Mouse (Mus musculus): ENCODE data around the gene Smndc1. TPM values are rescaled to one million over a fixed set of nuclear protein-coding genes. Genes with fewer than 3 reads are reported as not detected.

Gene Smndc1
- total RNA-seq (2021): 10 to 100 TPM; 33.5 to 34.6 TPM
- long read RNA-seq, experiment 1, transcript Smndc1-201 (6 exons, 1,948 nt): major isoform, 8 of 11 reads
- long read RNA-seq, experiment 1, partial matches to known transcripts: 1 of 11 reads
- long read RNA-seq, experiment 1, other reads (novel, unspliced or antisense): 1 of 11 reads
- long read RNA-seq, experiment 2, partial matches to known transcripts: 0 of 2 reads
- long read RNA-seq, experiment 2, other reads (novel, unspliced or antisense): 1 of 2 reads

DNA sequence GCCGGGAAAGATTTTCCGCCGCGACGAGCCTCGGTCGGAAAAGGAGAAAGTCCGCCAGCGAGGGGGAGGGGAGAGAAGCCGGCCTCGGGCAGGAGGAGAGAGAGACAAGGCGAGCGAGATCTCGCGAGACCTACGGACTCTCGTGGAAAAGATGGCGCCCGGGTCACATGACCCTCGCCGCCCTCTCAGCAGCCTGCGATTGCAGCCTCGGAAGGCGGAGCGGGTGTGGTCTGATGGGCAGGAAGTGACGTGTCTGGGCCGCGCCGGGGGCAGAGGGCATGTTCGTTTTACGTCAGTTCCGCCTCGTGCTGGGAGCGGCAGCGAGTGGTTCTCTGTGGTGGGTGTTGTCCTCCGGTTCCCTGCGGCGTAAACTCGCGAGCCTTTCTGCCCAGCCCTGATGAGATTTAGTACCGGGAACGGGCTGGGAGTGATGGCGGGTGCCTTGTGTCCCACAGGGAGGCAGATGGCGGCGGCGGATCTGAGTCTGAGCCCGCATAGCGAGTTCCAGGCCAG lies at the start of gene Smndc1:
TSS of gene Smndc1 (minus strand) at position 84 of the 513 bp plus-strand sequence.
- DNase-seq: peak; percentile 99 to 100

DNA sequence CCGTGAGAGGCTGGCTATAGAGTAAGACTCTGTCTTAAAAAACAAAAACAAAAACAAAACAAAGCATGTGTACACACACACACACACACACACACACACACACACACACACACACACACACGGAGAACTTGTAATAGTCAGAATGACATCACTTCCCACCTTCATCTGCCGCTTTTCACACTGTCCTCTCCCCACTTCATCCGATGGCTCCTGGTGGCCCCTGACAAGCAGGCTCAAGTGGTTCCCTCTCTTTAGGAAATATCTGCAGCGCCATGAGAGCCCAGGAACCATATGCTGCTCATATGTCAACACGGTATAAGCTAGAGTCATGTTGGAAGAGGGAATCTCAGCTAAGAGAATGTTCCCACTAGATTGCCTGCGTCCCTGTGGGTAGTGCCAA lies 49.0 kb upstream of the Smndc1 start:
- DNase-seq: no peak

DNA sequence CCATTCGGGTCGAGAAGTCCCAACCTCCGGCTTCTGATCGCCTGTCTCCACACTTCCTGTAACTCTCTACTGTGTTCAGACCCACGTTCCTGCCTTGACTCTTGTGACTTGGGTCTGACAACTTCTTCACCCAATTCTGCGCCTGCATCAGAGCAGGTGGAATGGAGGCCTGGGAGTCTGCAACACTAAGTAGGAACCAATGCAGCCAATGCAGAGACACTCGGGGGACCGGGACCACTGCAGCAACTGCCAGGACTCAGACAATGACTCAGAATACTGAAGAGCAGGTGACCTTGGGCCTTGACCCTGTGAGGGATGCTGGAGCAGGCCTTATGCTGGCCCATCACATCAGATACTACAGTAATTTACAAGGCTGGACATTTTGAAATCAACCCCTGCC lies 47.6 kb upstream of the Smndc1 start:
- DNase-seq: no peak

DNA sequence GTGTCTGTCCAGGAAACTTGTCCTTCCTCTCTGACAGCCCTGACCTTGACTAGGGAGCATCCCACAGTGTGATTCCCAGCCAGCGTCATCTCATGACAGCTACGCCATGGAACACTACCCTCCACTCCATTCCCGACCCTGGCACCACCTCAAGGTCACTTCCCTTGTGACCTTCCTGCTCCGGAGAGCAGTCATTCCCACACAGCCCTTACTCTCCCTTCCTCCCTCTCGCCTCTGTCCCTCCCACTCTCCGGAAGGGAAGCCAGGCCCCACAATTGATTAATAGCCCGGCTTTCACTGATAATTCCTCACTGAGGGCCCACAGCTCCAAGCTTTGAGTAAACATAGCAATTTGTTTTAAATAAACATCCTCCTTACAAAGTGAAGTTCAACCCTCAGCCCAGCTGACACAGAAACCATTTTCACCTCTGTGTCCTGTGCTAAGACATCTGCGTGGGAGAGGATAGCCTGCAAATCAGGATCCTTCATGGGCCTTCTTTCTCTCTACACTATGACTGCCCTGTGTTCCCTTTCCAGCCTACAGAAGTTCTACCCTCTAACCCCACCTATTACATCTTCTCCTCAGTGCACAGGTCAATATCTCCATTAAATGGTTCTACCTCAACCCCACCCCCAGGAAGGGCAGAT lies 47.1 kb upstream of the Smndc1 start:
- DNase-seq: peak in 1 of 2 experiments; percentile 35

DNA sequence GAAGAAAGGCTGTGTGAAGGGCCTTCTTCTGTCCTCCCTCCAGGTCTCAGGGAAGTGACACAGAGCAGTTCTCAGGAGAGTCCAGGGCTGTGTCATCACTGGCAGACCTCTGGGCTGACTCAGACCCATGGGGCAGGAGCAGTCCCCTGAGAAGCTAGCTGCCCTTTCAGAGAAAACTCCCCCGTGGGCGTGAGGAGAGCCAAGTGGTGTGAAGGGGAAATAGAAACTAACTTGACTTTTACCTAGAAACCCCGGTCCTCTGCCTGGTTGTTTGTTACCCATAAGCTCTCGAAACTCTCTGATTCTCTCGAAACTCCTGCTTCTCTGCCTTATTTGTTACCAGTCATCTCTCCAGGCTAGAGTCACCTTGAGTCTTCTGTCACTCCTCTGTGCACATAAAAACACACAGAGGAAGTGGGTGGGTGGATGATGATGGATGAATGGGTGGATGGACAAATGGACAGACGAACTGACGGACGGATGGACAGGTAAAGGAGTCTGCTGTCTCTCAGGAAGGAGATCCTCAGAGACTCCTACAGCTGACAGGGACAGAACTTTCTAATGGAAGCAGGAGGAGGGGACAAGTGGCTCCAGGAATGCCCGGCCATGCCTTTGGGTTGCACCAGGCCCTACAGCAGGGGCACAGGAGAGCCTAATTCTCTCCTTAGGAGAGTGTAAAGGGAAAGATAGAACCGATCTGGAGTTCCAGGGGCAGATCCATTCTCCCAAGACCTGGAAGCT lies 43.7 kb upstream of the Smndc1 start:
- DNase-seq: peak in 1 of 2 experiments; percentile 21

DNA sequence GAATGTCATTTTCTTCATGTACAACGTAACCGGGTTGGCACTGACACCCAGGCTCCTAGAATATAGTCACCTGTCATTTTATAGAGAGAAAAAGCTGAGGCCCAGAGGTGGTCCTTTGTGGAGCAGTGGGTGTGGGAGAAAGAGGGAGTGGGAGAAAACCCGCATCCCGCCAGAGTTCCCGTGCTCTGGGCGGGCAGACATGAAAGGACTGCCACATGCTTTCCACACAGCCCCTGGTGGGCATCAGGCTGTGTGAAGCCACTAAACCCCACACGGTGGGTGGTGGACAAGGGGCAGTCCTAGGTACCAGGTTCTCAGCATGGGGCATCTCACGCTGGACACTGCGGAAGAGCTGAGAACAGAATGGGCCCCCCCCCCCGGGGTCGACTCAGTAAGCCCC lies 40.6 kb upstream of the Smndc1 start:
- no peak for DNase-seq

DNA sequence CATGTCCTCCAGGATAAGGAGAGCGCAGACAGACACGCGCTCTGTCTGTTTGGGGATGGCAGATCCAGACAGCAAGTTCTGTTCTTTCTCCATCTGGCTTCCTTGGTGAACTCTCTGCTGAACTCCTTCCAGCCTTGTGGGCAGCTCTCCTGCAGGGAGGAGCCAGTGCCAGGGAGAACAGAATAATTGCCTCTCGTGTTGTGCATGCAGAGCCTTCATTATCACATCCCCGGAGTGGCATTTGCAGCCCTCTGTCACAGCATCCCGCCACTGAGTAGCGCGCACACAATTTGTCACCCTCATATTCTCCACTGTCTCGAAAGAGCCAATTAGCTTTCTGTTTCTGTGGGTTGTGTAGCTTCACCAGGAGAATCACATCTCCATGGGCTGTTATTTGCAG lies 40.0 kb upstream of the Smndc1 start:
- DNase-seq: no peak

DNA sequence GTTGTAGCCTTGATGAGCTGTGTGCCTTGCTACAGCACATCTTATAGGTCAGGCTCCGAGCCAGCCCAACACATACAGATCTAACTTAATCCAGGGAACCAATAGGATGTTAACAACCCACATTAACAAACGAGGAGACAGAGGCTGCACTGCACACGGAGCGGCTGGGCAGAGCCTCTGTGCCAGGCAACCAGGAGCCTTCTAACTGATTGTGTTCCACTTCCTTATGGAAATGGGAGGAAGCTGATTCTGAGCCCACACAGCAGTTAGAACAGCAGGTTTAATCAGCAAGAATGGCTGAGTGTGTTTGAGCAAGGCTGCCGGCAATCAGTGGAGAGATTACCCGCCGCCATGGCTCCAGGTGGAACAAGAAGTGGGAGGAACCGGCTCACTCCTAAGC lies 37.4 kb upstream of the Smndc1 start:
- no peak for DNase-seq

DNA sequence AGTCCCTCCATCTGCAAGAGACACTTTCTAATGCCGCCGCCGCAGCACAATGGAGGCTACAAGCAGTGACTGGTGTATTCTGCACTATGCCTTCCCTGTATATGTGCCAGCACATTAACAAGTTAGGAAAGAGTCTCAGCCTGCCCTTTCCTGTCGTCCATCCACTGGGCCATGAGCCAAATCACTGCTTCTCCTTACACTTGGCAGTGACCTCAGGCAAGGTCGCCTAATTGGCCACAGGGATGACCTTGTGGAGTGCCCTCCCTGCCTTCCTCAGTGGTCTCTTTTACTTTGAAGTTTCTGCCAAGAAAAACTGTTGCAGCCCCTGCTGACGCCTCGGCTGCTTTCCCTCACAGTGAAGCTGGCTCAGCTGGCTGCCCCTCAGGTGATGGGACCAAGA lies 37.0 kb upstream of the Smndc1 start:
- no peak for DNase-seq

DNA sequence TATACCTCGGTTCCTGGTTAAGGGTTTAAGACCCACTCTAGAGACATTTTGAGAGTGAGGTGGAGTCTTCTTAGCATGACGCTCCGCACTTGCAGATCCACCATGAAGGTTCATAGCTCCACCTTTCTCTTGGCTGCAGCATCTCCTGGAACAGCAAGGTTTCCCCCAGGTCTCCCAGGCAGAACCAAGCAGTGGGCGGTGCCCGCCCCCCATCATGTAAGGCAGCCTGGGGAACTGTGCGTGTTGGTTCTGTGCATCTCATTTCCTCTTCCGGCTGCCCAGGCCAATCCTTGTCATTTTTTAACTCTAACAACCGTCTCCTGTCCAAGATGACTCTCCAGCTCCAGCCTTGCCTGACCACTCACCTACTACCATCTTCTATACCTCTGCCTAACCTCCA lies 35.4 kb upstream of the Smndc1 start:
- no peak for DNase-seq

DNA sequence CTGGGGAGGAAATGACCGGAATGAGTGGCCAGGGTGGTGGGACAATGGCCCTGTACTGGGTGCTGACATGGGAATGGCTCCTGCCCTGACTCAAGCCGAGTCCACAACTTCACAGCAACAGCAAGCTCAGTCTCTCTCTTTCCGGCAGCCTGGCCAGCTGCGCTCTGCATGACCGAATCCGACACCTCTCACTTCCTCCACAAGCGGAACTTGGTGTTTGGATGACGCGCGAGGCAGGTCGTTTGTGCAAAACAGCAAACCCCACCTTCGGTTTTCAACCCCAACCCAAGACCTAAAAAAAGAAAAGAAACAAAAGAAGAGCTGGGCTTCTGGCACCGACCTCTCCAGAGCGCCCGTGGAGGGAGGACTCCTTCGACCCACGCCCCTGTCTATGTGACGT lies 34.3 kb upstream of the Smndc1 start:
- peak; percentile 49 to 77 for DNase-seq

DNA sequence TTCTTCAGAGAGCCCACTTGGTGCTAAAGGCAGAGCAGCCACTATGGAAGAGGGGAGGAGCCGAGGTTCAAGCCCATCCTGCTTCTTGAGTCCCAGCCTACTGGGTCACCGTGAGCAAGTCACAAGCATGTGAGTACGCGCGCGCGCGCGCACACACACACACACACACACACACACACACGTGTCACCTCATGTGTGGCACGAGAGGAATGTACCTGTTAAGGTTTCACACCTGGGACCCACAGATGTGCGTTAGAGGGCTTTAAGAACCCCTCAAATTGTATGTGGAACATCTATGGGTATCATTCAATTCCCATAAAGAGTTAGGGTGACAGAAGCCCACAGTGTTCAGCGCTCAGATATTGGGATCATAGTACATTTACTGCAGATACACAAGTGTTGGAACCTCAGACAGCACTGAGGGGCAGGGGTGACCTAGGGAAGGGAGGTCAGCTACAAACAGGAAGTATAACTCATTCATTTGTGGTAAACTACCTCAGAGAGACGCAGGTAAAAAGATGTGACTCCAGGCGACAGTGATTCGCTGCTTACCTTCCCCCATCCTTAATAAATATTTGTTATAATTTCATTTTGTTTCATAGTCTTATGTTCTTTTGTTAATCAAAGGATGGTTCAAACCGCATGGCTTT lies 33.6 kb upstream of the Smndc1 start:
- no peak for DNase-seq

DNA sequence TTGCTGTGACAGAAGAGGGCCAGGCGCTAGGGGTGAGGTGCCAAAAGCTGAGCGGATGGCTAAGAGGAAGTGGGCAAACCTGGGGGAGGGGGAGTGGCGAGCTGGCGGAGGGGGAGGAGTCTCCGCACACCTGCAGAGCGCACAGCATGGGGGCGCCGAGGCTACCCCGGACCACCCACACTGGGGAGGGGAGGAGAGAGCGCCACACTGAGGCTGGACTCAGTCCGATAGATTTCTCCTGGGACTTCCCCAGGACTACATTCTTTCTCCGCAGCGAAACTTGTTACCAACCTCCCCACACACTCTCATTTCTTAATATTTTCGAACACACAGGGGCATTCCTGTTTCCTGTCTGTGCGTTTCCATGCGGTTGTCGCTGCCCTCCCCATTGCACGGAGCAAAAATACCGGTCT lies 33.0 kb upstream of the Smndc1 start:
- peak in 1 of 2 experiments; percentile 32 for DNase-seq

DNA sequence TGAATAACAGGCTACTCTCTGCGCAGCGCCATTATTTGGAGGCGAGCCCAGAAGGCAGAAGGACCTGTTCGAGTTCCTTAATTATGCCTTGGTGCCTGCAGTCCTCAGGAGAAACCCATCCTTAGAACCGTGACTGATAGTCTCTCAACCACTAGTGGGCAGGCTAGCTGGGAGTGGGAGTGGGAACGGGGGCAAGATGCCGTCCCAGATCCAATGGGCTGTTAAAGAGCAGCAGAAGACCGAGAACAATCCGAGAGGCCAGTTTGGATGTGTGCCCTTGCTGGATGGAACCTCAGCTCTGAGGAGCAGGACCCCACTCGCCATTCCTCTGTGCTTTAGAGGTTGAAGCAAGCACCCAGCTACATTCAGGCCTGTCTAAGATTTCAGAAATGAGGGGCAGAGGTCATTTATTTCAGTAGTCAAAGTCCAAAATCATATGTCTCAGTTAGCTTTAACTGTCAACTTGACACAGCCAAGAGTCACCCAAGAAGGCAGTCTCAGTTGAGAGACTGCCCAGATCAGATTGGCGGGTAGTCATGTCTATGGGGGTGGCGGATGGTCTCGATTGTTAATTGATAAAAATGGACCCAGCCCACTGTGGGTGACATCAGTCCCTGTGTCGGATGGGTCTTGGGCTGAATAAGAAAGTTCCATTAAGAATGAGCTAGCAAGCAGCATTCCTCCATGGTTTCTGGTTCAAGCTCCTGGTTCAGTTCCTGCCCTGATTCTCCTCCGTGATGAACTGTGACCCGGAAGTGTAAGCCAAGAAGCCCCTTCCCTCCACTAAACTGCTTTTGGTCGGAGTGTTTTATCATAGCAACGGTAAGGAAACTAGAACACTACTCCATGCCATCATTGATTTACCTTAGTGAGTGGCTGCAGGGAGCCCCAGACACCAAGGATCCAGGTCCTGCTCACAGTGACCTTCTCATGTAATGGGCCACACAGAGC lies 32.3 kb upstream of the Smndc1 start:
- DNase-seq: no peak

DNA sequence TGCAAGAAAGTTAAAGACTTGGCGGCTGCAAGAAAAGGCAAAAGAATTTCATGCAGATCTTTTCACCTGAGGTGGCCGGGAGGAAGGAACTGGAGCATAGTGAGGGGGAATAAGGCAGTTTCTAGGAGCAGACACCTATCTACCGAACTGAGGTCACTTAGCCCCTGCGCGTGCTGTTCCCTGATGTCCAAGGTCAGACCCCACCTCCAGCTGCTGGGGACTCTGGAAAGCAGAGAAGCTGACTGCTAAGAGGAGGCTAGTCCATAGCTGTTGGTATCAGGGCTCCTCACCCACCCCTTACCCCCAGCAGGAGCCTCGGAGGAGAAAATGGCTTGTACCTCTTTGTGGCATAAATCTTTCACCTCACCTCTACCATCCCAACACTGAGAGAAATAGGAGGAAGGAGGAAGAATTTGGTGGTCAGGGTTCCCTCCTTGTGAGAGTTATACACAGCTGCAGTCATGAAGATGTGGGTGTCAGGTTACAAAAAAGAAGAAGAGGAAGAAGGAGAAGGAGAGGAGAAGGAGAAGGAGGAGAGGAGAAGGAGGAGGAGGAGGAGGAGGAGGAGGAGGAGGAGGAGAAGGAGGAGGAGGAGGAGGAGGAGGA lies 31.3 kb upstream of the Smndc1 start:
- DNase-seq: no peak

DNA sequence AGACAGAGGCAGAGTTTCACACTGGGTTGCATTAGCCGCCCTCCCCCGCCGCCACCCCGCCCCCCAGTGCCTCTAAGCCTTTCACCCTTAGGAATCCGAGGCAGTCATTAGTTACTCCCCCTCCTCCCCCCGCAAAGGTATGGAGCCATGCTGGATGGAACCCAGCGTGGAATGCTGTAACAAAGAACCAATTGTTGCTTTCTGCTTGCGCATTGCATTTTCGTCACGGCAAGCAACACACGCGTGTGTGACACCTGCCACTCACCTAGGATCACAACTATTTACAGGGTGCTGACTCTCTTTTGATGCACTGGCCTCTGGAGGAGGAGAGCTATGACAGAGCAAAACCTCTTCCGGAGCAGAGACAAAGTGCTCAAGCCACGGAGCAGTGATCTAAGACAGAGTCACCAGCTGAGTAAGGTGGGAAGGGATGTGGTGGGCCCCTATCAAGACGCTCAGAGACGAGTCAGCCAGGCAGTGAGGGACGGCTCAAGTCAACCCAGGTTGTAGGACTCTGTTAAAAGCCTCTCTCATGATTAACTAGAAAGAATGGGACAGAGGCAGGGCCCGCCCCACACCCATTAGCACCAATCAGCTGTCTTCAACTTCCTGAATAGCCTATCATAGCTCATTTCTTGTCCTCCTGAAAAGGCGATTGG lies 30.7 kb upstream of the Smndc1 start:
- peak; percentile 83 for DNase-seq

DNA sequence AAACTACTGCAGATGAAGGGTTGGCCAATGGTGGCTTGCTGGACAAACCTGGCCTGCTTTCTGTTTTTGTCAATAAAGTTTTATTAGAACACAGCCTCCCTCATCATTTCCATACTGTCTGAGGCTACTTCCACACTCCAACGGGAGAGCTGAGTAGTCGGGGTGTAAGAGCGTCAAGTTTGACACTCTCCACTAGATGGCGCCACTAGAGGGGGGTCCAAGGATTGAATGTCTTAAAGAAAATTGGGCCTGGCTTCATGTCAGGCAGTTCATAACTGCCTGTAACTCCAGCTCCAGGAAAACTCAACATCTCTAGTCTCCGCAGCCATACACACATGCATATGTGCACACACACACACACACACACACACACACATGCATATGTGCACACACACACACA lies 29.5 kb upstream of the Smndc1 start:
- peak; percentile 66 to 77 for DNase-seq

DNA sequence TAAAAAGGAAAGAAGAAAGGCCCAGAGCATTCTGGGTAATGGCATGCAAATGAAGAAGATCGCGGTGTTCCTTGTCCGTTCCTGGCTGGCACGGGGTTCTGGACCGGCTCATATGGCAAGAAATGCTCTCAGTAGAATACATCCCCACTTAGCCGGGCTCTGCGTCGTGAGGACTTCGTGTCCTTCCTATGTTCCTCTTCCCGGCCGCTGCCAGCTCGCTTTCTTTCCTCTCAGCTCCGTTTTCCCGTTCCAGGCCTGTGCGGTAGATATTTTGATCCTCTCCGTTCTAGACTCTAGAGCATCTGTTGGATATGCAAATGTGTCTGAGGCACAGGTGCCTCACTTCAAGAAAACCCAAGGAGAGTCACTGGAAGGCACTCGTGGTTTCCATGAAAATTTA lies 24.8 kb upstream of the Smndc1 start:
- no peak for DNase-seq

DNA sequence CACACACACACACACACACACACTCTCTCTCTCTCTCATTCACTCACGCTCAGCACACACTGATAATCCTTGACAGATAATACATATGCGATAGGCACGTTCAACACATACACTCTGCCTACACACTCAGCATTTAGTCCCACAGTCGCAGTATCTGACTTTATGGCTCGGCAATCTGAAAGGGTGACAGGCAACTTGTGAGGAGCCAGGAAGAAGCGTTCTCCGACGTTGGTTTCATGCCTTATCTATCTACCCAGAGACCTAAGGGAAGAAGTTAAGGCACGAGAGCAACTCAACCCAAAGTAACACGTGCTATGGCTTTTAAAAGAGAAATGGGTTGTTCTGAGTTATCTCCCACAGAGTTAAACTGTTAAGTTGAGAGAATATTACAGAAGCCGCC lies 24.3 kb upstream of the Smndc1 start:
- DNase-seq: no peak

DNA sequence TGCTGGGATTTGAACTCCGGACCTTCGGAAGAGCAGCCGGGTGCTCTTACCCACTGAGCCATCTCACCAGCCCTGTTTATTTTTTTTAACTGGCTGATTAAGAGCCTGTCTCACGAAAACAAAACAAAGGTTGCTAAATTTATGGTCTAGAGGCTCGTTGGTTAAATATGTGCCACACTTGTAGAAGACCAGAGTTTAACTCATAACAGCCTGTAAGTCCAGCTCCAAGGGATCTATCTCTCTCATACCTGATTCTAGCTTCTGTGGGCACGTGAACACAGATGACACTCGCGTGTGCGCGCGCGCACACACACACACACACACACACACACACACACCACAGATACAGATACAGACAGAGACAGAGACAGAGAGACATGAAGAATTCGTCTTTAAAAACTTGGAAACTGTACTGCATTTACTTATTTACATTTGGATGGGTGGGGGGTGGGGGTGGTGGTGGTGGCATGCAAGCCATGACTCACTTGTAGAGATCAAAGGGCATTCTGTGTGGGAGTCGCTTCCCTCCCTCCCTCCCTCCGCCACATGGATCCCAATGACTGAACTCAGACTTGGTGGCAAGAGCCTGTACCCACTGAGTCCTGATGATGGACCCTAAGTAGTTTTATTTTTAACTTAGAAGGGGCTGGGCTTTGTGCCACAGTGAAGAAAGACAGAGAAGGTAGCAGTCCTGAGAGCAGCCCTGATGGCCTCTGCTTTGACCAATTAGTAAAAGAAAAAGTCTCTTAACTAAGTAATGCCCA lies 23.4 kb upstream of the Smndc1 start:
- no peak for DNase-seq

All from heart, adult 18-20 months (tissue).